Mouse (Mus musculus) gastrocnemius, adult 2 months (tissue): Measurements from ENCODE around the gene Olfr1057. TPM values are rescaled to one million over a fixed set of nuclear protein-coding genes. Genes with fewer than 3 reads are reported as not detected.
"Not testable (repeated sequence)": the region's sequence is repeated elsewhere in the genome, so short reads cannot be mapped to it uniquely, and the experiment has no call there.

Experiments
- DNase-seq: peaks from one replicate; pipeline ENCODE4 v3.0.0; 2022
- H3K27ac ChIP-seq: fragments of 200-600 bp; 2 replicates; pipeline ENCODE4 v1.8.1; 2022; ENCODE audit warnings: mild to moderate bottlenecking
- H3K4me3 ChIP-seq: fragments of 200-600 bp; 2 replicates; pipeline ENCODE4 v1.8.1; 2022; ENCODE audit warnings: mild to moderate bottlenecking, moderate library complexity
- CTCF ChIP-seq: fragments of 200-600 bp; IDR thresholded peaks from 2 replicates; pipeline ENCODE4 v1.8.1; 2022; ENCODE audit warnings: antibody characterized with exemption, mild to moderate bottlenecking, moderate library complexity
- intact Hi-C: fragments of 180-260 bp; cut with DNase I; formaldehyde crosslinking; loops from one replicate; pipeline ENCODE4 v1.15.1; 2025
- long read RNA-seq, 2 experiments: library from polyadenylated mRNA; stranded (forward); transcript quantifications; one replicate each; pipeline ENCODE4 v2.0.0; 2021
- total RNA-seq, 2 experiments: library from RNA; stranded (reverse); gene quantifications; 2 replicates each; pipeline ENCODE4 v1.2.3; 2021

The Olfr1057 gene
- total RNA-seq: not detected
- long read RNA-seq, experiment 1: 0 reads
- long read RNA-seq, experiment 2: 0 reads

GRCm38 (mm10) chr2:86378293-86378692 lies at the start of gene Olfr1057:
Olfr1057 (minus strand) TSS chr2:86378393.
- no peak within 1 kb of the TSS for H3K4me3 ChIP-seq
- DNase-seq: no peak
- TF ChIP-seq CTCF: no peak
- intact Hi-C loops: no loop called here
- no peak within 1 kb of the TSS for H3K27ac ChIP-seq

GRCm38 (mm10) chr2:86426649-86427048 lies 48.5 kb upstream of the Olfr1057 start, which contains the start of gene Olfr1062:
Olfr1062 (minus strand) TSS chr2:86426749.
- intact Hi-C loops, H3K27ac ChIP-seq, DNase-seq, H3K4me3 ChIP-seq: not testable (repeated sequence)

GRCm38 (mm10) chr2:86413950-86414349 lies 35.8 kb upstream of the Olfr1057 start, which contains the start of gene Olfr1061:
Olfr1061 (minus strand) TSS chr2:86414050.
- TF ChIP-seq CTCF: no peak
- DNase-seq: no peak
- Histone ChIP-seq H3K4me3 (no peak within 1 kb of the TSS), H3K27ac (no peak within 1 kb of the TSS)
- intact Hi-C loops: no loop called here

GRCm38 (mm10) chr2:86395114-86395513 lies 16.9 kb upstream of the Olfr1057 start:
- Histone ChIP-seq H3K4me3 (no peak overlapping the region), H3K27ac (no peak overlapping the region)
- intact Hi-C loops: no loop called here
- DNase-seq: no peak
- no peak for TF ChIP-seq CTCF

GRCm38 (mm10) chr2:86388461-86388860 lies 10.3 kb upstream of the Olfr1057 start, which contains the start of gene Olfr1058:
Olfr1058 (minus strand) TSS chr2:86388561.
- H3K27ac ChIP-seq, H3K4me3 ChIP-seq, DNase-seq, intact Hi-C loops: not testable (repeated sequence)

- DNase-seq, intact Hi-C loops: not testable (repeated sequence)
These were observed 11.9 kb downstream of the Olfr1057 start for GRCm38 (mm10) chr2:86366342-86366741.

GRCm38 (mm10) chr2:86362369-86362768 lies 15.8 kb downstream of the Olfr1057 start, which contains the start of gene Olfr1056:
Olfr1056 (minus strand) TSS chr2:86362469.
- TF ChIP-seq CTCF: no peak
- intact Hi-C loops: no loop called here
- H3K4me3 ChIP-seq: no peak within 1 kb of the TSS
- H3K27ac ChIP-seq: no peak within 1 kb of the TSS
- DNase-seq: no peak

More at GRCm38 (mm10) chr2:86366342-86366741, 11.9 kb downstream of the Olfr1057 start:
- not testable (repeated sequence) for H3K4me3 ChIP-seq, H3K27ac ChIP-seq

GRCm38 (mm10) chr2:86351751-86352150 lies 26.4 kb downstream of the Olfr1057 start:
- intact Hi-C loops, H3K4me3 ChIP-seq, DNase-seq, H3K27ac ChIP-seq: not testable (repeated sequence)

GRCm38 (mm10) chr2:86350184-86350583 lies 28.0 kb downstream of the Olfr1057 start, which contains the start of gene Olfr1055:
Olfr1055 (minus strand) TSS chr2:86350284.
- no peak within 1 kb of the TSS for H3K4me3 ChIP-seq
- TF ChIP-seq CTCF: no peak
- intact Hi-C loops: no loop called here
- no peak for DNase-seq
- no peak within 1 kb of the TSS for H3K27ac ChIP-seq

- TF ChIP-seq CTCF: no peak
- DNase-seq: no peak
- intact Hi-C loops: loop anchor here (10.0 kb wide), 1 partner anchor 1619 kb away; the partner anchor contains the start of gene Olfr1156
- Histone ChIP-seq H3K4me3 (no peak within 1 kb of the TSS), H3K27ac (no peak within 1 kb of the TSS)
These were observed 42.9 kb downstream of the Olfr1057 start, which contains the start of gene Olfr1054 for GRCm38 (mm10) chr2:86335333-86335732. Olfr1054 (minus strand) TSS chr2:86335433.

Other genes with a start within 250 kb of the Olfr1057 start
- not detected for gene Olfr1039, start 242.5 kb downstream of the Olfr1057 start, total RNA-seq
- gene Olfr1040, start 231.7 kb downstream of the Olfr1057 start, total RNA-seq: not detected
- gene Olfr1042, start 216.6 kb downstream of the Olfr1057 start, total RNA-seq: not detected
- not detected for gene Olfr1043, start 210.9 kb downstream of the Olfr1057 start, total RNA-seq
- not detected for gene Olfr1044, start 200.6 kb downstream of the Olfr1057 start, total RNA-seq
- gene Olfr52, start 192.7 kb downstream of the Olfr1057 start, total RNA-seq: not detected
- gene Olfr1045, start 175.4 kb downstream of the Olfr1057 start, total RNA-seq: not detected
- not detected for gene Olfr1046, start 159.1 kb downstream of the Olfr1057 start, total RNA-seq
- not detected for gene Olfr1047, start 147.0 kb downstream of the Olfr1057 start, total RNA-seq
- not detected for gene Olfr1048, start 138.1 kb downstream of the Olfr1057 start, total RNA-seq
- gene Olfr1049, start 120.1 kb downstream of the Olfr1057 start, total RNA-seq: not detected
- not detected for gene Olfr1051, start 99.3 kb downstream of the Olfr1057 start, total RNA-seq
- not detected for gene Olfr1052, start 85.9 kb downstream of the Olfr1057 start, total RNA-seq
- gene Olfr1053, start 63.1 kb downstream of the Olfr1057 start, total RNA-seq: not detected
- gene Olfr1054, start 43.0 kb downstream of the Olfr1057 start, total RNA-seq: not detected
- gene Olfr1055, start 28.1 kb downstream of the Olfr1057 start, total RNA-seq: not detected
- not detected for gene Olfr1056, start 15.9 kb downstream of the Olfr1057 start, total RNA-seq
- gene Olfr1058, start 10.2 kb upstream of the Olfr1057 start, total RNA-seq: not detected
- not detected for gene Olfr1061, start 35.7 kb upstream of the Olfr1057 start, total RNA-seq
- not detected for gene Olfr1062, start 48.4 kb upstream of the Olfr1057 start, total RNA-seq
- gene Olfr1065, start 72.2 kb upstream of the Olfr1057 start, total RNA-seq: not detected
- not detected for gene Olfr1066, start 77.9 kb upstream of the Olfr1057 start, total RNA-seq
- not detected for gene Olfr228, start 109.0 kb upstream of the Olfr1057 start, total RNA-seq
- gene Olfr1076, start 130.1 kb upstream of the Olfr1057 start, total RNA-seq: not detected
- not detected for gene Olfr1079, start 164.1 kb upstream of the Olfr1057 start, total RNA-seq
- not detected for gene Olfr1080, start 179.8 kb upstream of the Olfr1057 start, total RNA-seq
- gene Olfr1082, start 220.6 kb upstream of the Olfr1057 start, total RNA-seq: not detected